Mouse (Mus musculus) heart, postnatal 14 days (tissue): ENCODE results near the gene Ttc23. TPM values are rescaled to one million over a fixed set of nuclear protein-coding genes. Genes with fewer than 3 reads are reported as not detected.

Experiments
- DNase-seq, 2 experiments: peaks; one replicate each; pipeline ENCODE4 v3.0.0; 2021 to 2022
- intact Hi-C: fragments of 180-260 bp; cut with DNase I; formaldehyde crosslinking; loops from one replicate; pipeline ENCODE4 v1.15.1; 2025
- microRNA-seq, 2 experiments: library from miRNA; unstranded; fragments of <30 nt; microRNA quantifications; one replicate each; pipeline ENCODE4 v1.2.0; 2021 to 2022
- total RNA-seq, 2 experiments: library from RNA; stranded (reverse); gene quantifications; 2 replicates each; pipeline ENCODE4 v1.2.3; 2021

The Ttc23 gene
- total RNA-seq, 2 experiments from 2014 or later, result 21.9 to 22.0 TPM

DNA sequence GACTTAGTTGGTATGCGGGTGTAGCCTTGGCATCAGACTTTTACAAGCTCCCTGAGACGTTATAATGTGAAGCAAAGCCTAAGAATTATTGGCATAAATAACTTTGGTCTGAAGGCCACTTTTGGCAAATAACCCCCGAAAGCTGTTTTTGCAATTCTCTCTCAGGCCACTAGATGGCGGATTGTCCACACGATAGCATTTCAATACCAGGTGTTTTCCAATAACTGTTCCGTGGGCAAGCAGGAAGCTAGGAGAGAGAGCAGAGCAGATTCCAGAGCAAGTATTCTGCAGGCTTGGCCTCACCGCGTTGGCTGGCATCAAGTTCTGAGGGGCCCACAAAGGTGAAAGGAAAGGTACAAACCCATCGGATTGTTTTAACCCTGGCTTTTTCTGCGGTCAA, 141.5 kb downstream of the Ttc23 start:
- peak; percentile 63 to 78 for DNase-seq
- intact Hi-C loops, result loop anchor here (1.0 to 5.0 kb wide), 4 partner anchors 164 to 568 kb away; partner anchors contain the start of gene Igf1r

DNA sequence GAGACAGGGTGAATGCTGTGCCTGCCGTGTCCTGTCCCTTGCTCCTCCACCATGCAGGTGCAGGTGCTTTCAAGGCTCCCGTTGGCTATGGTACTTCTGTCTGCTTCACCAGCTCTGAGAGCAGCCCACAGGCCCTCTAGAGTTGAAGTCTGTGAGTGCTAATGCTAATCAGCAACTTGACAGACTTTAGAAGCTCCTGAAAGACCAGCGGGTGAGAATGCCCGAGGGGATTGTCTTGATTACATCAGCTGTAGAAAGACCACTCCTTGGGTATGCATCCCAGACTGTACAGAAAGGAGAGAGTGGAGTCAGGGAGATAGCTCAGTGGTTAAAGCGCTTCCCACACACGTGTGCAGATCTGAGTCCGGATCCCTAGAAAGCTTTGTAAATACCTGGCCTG, 144.0 kb downstream of the Ttc23 start:
- DNase-seq, result no peak
- intact Hi-C loops, result no loop called here

DNA sequence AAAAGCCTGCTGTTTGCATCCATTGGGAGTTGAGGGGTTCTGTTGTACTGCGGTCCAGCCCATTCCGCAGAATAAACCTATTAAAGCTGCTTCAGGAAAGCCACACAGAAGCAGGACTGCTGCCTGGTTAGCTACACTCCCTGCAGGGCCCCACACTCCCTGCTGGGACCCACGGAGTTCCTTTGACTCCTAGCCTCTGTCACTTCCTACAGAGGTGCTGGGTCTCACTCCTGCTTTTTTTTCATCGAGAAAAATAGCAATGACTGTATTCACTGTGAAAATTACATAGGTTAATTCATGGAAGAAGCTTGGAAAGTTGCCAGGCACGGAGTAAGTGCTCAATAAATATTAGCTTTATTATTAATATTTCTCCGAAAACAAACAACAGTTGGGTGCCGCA, 146.2 kb downstream of the Ttc23 start:
- intact Hi-C loops, result no loop called here
- DNase-seq, result no peak

DNA sequence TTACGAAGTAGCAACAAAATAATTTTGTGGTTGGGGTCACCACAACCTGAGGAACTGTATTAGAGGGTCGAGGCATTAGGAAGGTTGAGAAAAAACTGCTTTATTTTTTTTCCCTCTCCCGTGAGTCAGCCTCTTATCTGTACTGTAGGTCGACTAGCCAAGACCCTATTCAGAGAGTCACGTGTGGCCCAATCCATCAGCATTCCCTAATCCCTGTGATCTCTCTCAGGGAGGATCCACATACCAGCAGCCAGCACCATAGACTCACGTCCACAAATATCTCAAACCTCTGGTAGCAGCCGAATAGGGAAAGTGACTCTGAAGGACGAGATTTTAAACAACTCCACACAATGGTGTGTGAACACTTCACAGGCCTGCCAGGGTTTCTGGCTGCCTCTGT, 149.9 kb downstream of the Ttc23 start:
- peak in 1 of 2 experiments; percentile 12 for DNase-seq
- intact Hi-C loops, result no loop called here

DNA sequence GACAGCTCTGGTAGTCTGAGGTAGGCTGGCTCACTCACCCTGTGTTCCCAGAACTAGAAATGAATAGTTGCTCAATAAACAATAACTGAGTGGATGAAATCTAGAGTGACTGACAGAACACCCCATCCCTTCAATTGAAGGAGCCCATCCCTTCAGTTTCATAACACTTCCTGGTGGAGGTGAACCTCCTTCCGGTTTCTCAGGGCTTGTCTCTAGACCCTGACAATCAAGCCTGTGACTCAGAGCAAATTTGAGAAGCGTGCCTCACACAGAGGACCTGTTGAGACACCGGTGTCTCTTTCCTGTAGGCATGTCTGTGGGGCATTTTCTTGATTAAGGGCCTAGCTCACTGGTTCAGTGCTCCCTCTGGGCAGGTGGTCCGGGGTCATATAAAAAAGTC, 151.3 kb downstream of the Ttc23 start:
- no peak for DNase-seq
- intact Hi-C loops, result no loop called here

DNA sequence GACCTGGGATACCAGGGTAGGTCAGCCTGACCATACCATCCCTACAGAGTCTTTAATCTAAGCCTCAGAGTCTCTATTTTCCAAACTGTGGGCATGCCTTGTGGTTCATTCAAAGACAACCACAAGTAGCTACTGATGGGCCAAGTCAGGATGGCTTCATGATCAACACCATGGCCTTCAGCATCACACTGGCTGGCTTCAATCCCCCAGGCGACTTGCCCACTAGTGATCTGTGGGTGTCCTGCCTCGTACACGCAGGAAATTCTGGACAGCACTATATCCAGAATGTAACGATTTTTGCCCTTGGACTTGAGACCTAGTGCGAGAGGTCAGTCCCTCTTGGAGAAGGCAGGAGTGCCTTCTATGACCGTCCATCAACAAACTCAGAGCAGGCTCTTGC, 153.3 kb downstream of the Ttc23 start:
- no peak for DNase-seq
- intact Hi-C loops, result loop anchor here (5.0 kb wide), 3 partner anchors 327 to 557 kb away; no protein-coding TSS in a partner anchor

DNA sequence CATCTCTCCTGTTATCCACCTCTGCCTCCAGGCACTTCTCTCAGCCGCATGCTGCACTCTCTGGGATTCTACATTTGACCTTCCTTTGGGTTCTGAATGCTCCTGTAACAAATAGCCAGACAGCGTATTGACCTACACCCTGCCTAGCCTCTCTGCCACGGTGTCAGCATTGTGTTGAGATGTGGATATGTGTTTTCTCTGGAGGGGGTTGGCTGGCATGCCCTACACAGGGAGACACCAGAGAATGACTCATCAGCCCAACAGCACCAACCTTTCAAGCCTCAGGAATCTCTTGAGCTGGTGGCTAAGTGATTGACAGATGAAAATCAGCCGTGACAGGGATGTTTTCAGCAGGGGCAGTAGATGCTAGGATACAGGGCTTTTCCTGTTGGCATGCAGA, 153.8 kb downstream of the Ttc23 start:
- intact Hi-C loops, result loop anchor here (5.0 kb wide), 3 partner anchors 326 to 556 kb away; no protein-coding TSS in a partner anchor
- DNase-seq, result no peak

DNA sequence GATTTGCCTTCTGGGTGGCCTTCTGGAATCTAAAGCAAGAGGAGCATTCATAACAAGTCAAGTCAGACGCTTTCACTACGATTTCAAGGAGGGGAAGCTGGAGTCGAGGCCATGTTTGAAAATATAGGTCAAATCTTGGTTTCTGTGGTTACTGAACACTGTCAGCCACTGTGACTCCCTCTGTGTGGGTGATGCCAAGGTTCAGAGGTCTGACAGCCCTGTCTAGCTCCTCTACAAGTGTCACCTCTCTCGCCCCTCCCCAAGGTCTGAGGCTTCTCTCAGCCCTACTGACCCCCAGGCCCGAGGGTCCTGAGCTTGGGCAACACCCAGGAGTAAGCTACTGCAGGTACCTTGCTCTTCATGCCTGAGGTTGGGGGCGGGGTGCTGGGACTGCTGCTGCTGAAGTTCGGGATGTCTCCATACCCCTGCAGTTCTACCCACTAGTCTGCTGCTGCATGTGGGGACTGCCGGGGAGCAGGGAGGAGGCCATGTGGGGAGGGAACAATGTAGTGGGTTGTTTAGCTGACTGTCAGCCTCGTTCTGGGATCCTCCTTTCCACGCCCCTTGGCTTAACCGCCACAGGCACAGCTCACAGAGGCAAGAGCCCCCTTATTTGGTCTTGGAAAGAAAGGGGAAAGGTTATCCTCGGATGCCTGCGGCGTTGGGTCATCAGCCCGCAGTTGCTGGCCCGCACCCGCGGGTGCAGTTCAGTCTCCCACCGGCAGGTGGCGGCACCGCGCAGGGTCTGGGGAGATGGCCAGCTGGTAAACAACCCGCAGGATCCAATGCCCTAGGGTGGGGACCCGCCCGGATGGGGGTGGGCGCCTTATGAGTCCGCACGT, 156.0 kb downstream of the Ttc23 start:
- peak; percentile 89 to 97 for DNase-seq

DNA sequence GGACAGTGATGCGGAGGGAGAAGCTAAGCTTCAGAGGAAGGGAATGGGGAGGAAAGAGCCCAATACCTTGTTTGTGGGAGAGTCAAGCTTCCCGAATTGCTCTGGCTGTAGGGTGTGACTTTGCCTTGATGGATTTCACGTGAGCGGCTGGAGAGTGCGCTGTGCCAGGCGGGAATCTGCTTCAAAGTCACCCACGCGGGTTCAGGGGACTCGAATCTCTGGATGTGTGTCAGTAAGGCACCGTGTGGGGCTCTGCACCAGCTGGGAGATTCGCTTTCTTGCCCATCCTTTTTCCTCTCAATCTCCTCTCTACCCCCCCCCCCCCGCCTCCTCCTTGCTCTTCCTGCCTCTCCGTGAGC, 156.6 kb downstream of the Ttc23 start:
- intact Hi-C loops, result loop anchor here (1.0 to 5.0 kb wide), 4 partner anchors 158 to 553 kb away; no protein-coding TSS in a partner anchor
- DNase-seq, result no peak

More for the DNA sequence above, 156.0 kb downstream of the Ttc23 start:
- intact Hi-C loops, result loop anchor here (1.0 to 5.0 kb wide), 4 partner anchors 159 to 554 kb away; no protein-coding TSS in a partner anchor

Small RNA genes within 50 kb of the gene (microRNA-seq; reads per million reads assigned to microRNA genes)
- gene Gm23844, result 0 reads per million in 2 experiments

Other genes with a start within 250 kb of the Ttc23 start
- gene Lrrc28, start 2.1 kb upstream of the Ttc23 start, total RNA-seq, result 10 to 100 TPM; 15.5 TPM
- gene Synm, start 112.3 kb downstream of the Ttc23 start, total RNA-seq, result 1 to 10 TPM; 5.0 to 5.8 TPM